Comparison of ENCODE assay signal across 9 mouse cellular contexts in the genomic region with DNA sequence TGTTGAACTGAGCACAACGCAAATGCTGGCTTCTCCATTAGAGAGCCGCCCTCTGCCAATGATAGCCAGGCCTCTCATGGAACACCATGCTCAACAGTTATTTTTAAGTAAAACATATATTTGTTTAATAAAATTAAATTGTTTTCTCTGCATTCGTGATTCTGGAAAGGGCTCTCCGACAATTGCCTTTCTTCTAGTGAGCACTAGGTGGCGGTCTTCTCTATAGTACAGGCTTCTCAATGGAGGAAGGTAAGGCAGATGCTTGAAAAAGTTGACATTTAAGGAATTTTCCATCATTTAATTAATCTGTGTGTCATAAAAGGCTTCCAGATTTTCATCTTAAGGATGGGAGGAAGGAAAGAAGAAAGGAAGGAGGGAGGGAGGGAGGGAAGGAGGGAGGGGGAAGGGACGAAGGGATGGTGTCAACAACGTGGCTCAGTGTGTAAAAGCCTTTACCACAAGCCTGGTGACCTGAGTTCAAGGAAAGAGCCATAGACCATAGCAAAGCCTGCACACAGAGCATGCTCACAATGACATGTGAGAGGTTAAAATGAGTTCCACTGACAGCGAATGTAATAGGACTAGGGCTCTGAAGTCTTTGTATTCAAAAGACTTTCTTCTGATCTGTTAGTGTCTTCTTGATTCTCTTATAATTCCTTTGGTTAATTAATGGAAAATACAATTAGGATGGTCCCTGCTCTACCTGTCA. TPM values are rescaled to one million over a fixed set of nuclear protein-coding genes. Genes with fewer than 3 reads are reported as not detected.
DNase-seq lines count a peak whose midpoint lies in the region; ATAC-seq and TF ChIP-seq lines count a peak whose summit lies in the region.
"Had no signal": no experiment of that assay in that cellular context is flagged by ENCODE, and none has a peak within 500 bp of the region (broad histone marks: within the 10 kb centered on the region; RNA-seq: fewer than 3 reads in every experiment).

No protein-coding gene starts in this region.

- H3K27ac ChIP-seq in liver, embryonic 14.5 days = no peak overlapping the region
- no peak overlapping the region for H3K27ac ChIP-seq in liver, embryonic 11.5 days (ENCODE audit: low read depth, low read length)

- no peaks in the 10 kb centered on the region for H3K9me3 ChIP-seq in liver, embryonic 14.5 days (ENCODE audit: control insufficient read depth, low read length)
- no peaks in the 10 kb centered on the region for H3K9me3 ChIP-seq in liver, embryonic 11.5 days (ENCODE audit: control insufficient read depth, low read length)

- no peak for ATAC-seq in cerebellum, adult (ENCODE audit: insufficient number of reproducible peaks, low FRiP score, low TSS enrichment)
- no peak for ATAC-seq in liver, embryonic 14.5 days (ENCODE audit: insufficient read depth)
- no peak for ATAC-seq in liver, embryonic 11.5 days (replicated peaks; ENCODE audit: low FRiP score)

- 32% methylated on average over 8 of the region's 8 CpGs for WGBS in liver, embryonic 14.5 days (ENCODE audit: insufficient replicate concordance)
- WGBS in liver, embryonic 11.5 days = 29% methylated on average over 8 of the region's 8 CpGs

- peak; percentile 50 for TF ChIP-seq CTCF in liver, embryonic 14.5 days (IDR thresholded peaks at IDR 0.05; ENCODE audit: low read depth)

- no peak for TF ChIP-seq EP300 in liver, embryonic 14.5 days (IDR thresholded peaks at IDR 0.05; ENCODE audit: low read depth)

- no peak overlapping the region for H3K9ac ChIP-seq in liver, embryonic 14.5 days (replicated peaks)
- no peak overlapping the region for H3K9ac ChIP-seq in liver, embryonic 11.5 days (ENCODE audit: low read depth, low read length)

- no peak overlapping the region for H3K4me3 ChIP-seq in liver, embryonic 14.5 days (ENCODE audit: insufficient read depth in 1 of 2, low read depth in 2 of 2, low read length in 2 of 2)
- H3K4me3 ChIP-seq in liver, embryonic 11.5 days (ENCODE audit: low read depth, low read length) = no peak overlapping the region

- no peaks in the 10 kb centered on the region for H3K36me3 ChIP-seq in liver, embryonic 14.5 days (replicated peaks; ENCODE audit: control insufficient read depth, insufficient read depth, low read depth)
- H3K36me3 ChIP-seq in liver, embryonic 11.5 days (ENCODE audit: control insufficient read depth, insufficient read depth, low read length) = no peaks in the 10 kb centered on the region

- DNase-seq in cerebellum, adult 9-10 months = peak; percentile 24
- no peak for DNase-seq in liver, embryonic 14.5 days (ENCODE audit: low read depth in 3 of 3, low spot score in 3 of 3)
- no peak for DNase-seq in liver, embryonic 11.5 days (ENCODE audit: low spot score)
- peak; percentile 45 for DNase-seq in R1 (ENCODE audit: low read depth, low spot score)
- DNase-seq in heart, postnatal 36 days = peak; percentile 3 to 15
- DNase-seq in lung, postnatal 14 days = peak; percentile 30
- no peak for DNase-seq in gastrocnemius, postnatal 25 days

- H3K4me2 ChIP-seq in liver, embryonic 14.5 days (ENCODE audit: low read depth) = no peak overlapping the region
- no peak overlapping the region for H3K4me2 ChIP-seq in liver, embryonic 11.5 days

- H3K27me3 ChIP-seq in liver, embryonic 14.5 days (ENCODE audit: control insufficient read depth, insufficient read depth, low read length) = no peaks in the 10 kb centered on the region
- no peaks in the 10 kb centered on the region for H3K27me3 ChIP-seq in liver, embryonic 11.5 days (replicated peaks; ENCODE audit: control insufficient read depth, insufficient read depth, low read length)

- intact Hi-C loops in heart, postnatal 36 days (cut with DNase I) = loop anchor here (2.0 kb wide), 1 partner anchor 132 kb away; no protein-coding TSS in a partner anchor

- H3K4me1 ChIP-seq in liver, embryonic 14.5 days (replicated peaks; ENCODE audit: control insufficient read depth in 2 of 2, insufficient read depth in 2 of 2, low read length in 1 of 2) = no peaks in the 10 kb centered on the region
- H3K4me1 ChIP-seq in liver, embryonic 11.5 days (replicated peaks; ENCODE audit: control insufficient read depth, insufficient read depth, low read length) = no peaks in the 10 kb centered on the region

RNA-seq across cellular contexts. Expression of a gene that starts 4.4 kb away (rescaled TPM):
- not detected in 2 replicates for polyA plus RNA-seq in liver, embryonic 14.5 days (2012; rRNA removed)
- not detected in 2 replicates for polyA plus RNA-seq in liver, embryonic 14.5 days (2014; fragmentation: Nextera tagmentation; extraction: Ambion mirVana)
- polyA plus RNA-seq in liver, embryonic 11.5 days (2014; fragmentation: Nextera tagmentation; extraction: Ambion mirVana) = not detected in 2 replicates
- total RNA-seq in heart, postnatal 36 days (2021) = not detected
- not detected for total RNA-seq in gastrocnemius, postnatal 25 days (2021)
- polyA plus RNA-seq: neural tube, embryonic 14.5 days had no signal

RNA-seq across cellular contexts. Expression of a gene that starts 14.0 kb away (rescaled TPM):
- polyA plus RNA-seq in liver, embryonic 14.5 days (2012; rRNA removed) = 0.02 TPM in 1 of 2 replicates, not detected in the other
- polyA plus RNA-seq in liver, embryonic 14.5 days (2014; fragmentation: Nextera tagmentation; extraction: Ambion mirVana) = not detected in 2 replicates
- 0.23 TPM in 1 of 2 replicates, not detected in the other for polyA plus RNA-seq in liver, embryonic 11.5 days (2014; fragmentation: Nextera tagmentation; extraction: Ambion mirVana)
- total RNA-seq in heart, postnatal 36 days (2021) = not detected
- total RNA-seq in gastrocnemius, postnatal 25 days (2021) = not detected
- polyA plus RNA-seq: neural tube, embryonic 14.5 days had no signal

RNA-seq across cellular contexts. Expression of a gene that starts 16.7 kb away (rescaled TPM):
- polyA plus RNA-seq in liver, embryonic 14.5 days (2012; rRNA removed) = not detected in 2 replicates
- polyA plus RNA-seq in liver, embryonic 14.5 days (2014; fragmentation: Nextera tagmentation; extraction: Ambion mirVana) = not detected in 2 replicates
- not detected in 2 replicates for polyA plus RNA-seq in liver, embryonic 11.5 days (2014; fragmentation: Nextera tagmentation; extraction: Ambion mirVana)
- total RNA-seq in heart, postnatal 36 days (2021) = not detected
- not detected for total RNA-seq in gastrocnemius, postnatal 25 days (2021)
- polyA plus RNA-seq: neural tube, embryonic 14.5 days had no signal

RNA-seq across cellular contexts. Expression of a gene that starts 26.9 kb away (rescaled TPM):
- polyA plus RNA-seq in liver, embryonic 14.5 days (2012; rRNA removed) = not detected in 2 replicates
- not detected in 2 replicates for polyA plus RNA-seq in liver, embryonic 14.5 days (2014; fragmentation: Nextera tagmentation; extraction: Ambion mirVana)
- not detected in 2 replicates for polyA plus RNA-seq in liver, embryonic 11.5 days (2014; fragmentation: Nextera tagmentation; extraction: Ambion mirVana)
- not detected for total RNA-seq in heart, postnatal 36 days (2021)
- not detected for total RNA-seq in gastrocnemius, postnatal 25 days (2021)
- polyA plus RNA-seq: neural tube, embryonic 14.5 days had no signal

RNA-seq across cellular contexts. Expression of a gene that starts 35.5 kb away (rescaled TPM):
- polyA plus RNA-seq in liver, embryonic 14.5 days (2012; rRNA removed) = not detected in 2 replicates
- not detected in 2 replicates for polyA plus RNA-seq in liver, embryonic 14.5 days (2014; fragmentation: Nextera tagmentation; extraction: Ambion mirVana)
- polyA plus RNA-seq in liver, embryonic 11.5 days (2014; fragmentation: Nextera tagmentation; extraction: Ambion mirVana) = not detected in 2 replicates
- total RNA-seq in heart, postnatal 36 days (2021) = not detected
- total RNA-seq in gastrocnemius, postnatal 25 days (2021) = not detected

Comparison
In these comparisons a context has a peak if more than half of its experiments do, and no peak if none do; other contexts are left out.
1. DNase-seq: peak in cerebellum, adult 9-10 months (single experiment), R1 (single experiment), heart, postnatal 36 days (2 of 2) and lung, postnatal 14 days (single experiment); none in liver, embryonic 14.5 days (0 of 3), liver, embryonic 11.5 days (single experiment) and gastrocnemius, postnatal 25 days (single experiment).